Mouse (Mus musculus) cortical plate, adult 2 months (tissue): Measurements from ENCODE around the gene Slc35f3. TPM values are rescaled to one million over a fixed set of nuclear protein-coding genes. Genes with fewer than 3 reads are reported as not detected.
"Not testable (repeated sequence)": the region's sequence is repeated elsewhere in the genome, so short reads cannot be mapped to it uniquely, and the experiment has no call there.

ENCODE experiments used
- H3K27ac ChIP-seq: fragments of 200-500 bp; 2 replicates; pipeline ENCODE4 v1.5.1; 2012; ENCODE audit warnings: low read length, control low read depth, inconsistent platforms; ENCODE audit not compliant: insufficient read depth
- H3K4me1 ChIP-seq: fragments of 200-500 bp; 2 replicates; pipeline ENCODE4 v1.6.1; 2011; ENCODE audit warnings: low read length; ENCODE audit not compliant: control insufficient read depth, insufficient read depth
- H3K4me3 ChIP-seq: fragments of 200-500 bp; 2 replicates; pipeline ENCODE4 v1.5.1; 2011; ENCODE audit warnings: mild to moderate bottlenecking, low read length, control low read depth; ENCODE audit not compliant: insufficient read depth
- CTCF ChIP-seq: fragments of 200-500 bp; IDR thresholded peaks from 2 replicates; pipeline ENCODE4 v1.5.1; 2011; ENCODE audit warnings: mild to moderate bottlenecking, control low read depth, low read length; ENCODE audit not compliant: insufficient read depth; ENCODE audit errors: extremely low read depth
- POLR2A ChIP-seq: fragments of 200-500 bp; IDR thresholded peaks from 2 replicates; pipeline ENCODE4 v1.6.1; 2011; ENCODE audit warnings: mild to moderate bottlenecking, low read length, control low read depth; ENCODE audit not compliant: insufficient read depth; ENCODE audit errors: extremely low read depth
- polyA plus RNA-seq: library from polyadenylated mRNA; depleted of rRNA; stranded (reverse); fragments of >200 nt; gene quantifications from 2 replicates; pipeline ENCODE4 v1.2.3, GENCODE M21; 2012

The Slc35f3 gene
- polyA plus RNA-seq, 1 experiment = 11.7 TPM

DNA sequence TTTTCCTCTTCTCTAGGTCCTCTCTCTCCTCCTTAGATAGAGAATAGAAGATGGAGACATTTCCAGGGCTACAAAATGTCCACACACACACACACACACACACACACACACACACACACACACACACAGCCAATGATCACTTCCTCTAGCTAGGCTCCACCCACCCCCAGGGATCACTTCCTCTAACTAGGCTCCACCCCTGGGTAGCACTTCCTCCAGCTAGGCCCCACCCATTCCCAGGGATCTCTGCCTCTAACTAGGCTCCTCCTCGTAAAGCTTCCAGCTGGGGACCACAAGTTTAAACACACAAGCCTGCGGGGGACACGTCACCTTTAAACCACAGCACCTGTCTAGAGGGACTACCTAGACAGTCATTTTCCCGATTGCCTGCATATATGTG, 89.2 kb downstream of the Slc35f3 start:
- TF ChIP-seq POLR2A (no peak), CTCF (no peak)
- Histone ChIP-seq H3K4me1 (no peaks in the 10 kb centered on the region), H3K4me3 (no peak overlapping the region), H3K27ac (no peak overlapping the region)

DNA sequence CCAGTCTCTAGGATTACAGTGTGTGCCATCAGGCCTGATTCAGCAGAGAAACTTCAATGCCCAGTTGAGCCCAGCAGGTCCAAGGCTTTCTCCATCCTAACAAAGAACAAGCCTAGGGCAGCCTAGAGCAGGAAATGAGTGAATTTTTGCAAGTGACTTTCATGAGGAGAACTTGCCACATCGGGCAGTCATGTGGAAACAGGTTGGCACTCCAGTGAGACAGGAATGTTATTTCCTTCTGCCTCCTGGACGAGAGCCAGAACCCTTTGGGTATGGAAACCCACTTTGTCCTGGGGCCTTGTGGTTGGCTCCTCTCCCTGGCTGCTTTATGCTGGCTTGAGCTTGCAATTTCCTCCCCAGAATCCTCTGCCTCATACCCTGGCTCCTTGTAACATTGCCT, 93.2 kb downstream of the Slc35f3 start:
- Histone ChIP-seq H3K4me3 (no peak overlapping the region), H3K27ac (no peak overlapping the region), H3K4me1 (peaks cover 4% of the 10 kb centered on the region)
- no peak for TF ChIP-seq POLR2A
- TF ChIP-seq CTCF = no peak

DNA sequence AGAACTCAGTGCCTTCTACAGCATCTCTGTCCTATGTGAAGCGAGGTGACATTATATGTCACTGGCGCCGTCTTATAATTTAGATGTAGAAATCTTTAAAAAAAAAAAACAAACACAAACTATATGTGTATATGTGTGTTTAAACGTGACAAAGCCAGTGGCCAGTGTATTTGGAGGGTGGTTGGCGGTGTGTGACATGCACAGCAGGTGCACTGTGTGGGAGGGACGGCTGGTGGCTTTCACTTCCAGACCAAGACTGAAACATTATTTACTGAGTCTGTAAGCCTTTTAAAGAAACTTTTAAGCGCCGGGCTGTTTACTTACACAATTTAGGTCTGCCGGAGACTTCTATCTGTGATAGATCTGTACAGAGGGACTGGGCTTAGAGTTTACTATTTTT, 97.0 kb downstream of the Slc35f3 start:
- H3K4me3 ChIP-seq = no peak overlapping the region
- peaks cover 4% of the 10 kb centered on the region for H3K4me1 ChIP-seq
- H3K27ac ChIP-seq = no peak overlapping the region
- TF ChIP-seq POLR2A = no peak
- no peak for TF ChIP-seq CTCF

DNA sequence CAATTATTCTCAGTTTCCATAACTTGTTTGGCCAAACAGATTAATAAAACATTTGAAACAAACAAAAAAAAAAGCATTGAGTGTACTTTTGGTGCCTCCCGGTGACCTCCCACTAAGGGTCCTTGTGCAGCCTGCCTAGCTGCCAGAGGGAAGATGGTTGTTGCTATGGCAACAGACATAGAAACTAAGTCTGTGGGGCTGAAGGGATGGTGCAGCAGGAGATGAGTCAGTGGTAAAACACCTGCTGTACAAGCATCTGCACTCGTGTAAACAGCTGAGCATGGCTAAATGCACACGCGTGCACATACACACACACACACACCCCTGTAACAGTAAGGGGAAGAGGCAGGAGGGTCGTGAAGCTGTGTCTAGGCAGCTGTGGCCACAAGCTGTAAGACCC, 97.6 kb downstream of the Slc35f3 start:
- no peak overlapping the region for H3K27ac ChIP-seq
- peaks cover 4% of the 10 kb centered on the region for H3K4me1 ChIP-seq
- TF ChIP-seq POLR2A = no peak
- TF ChIP-seq CTCF = no peak

DNA sequence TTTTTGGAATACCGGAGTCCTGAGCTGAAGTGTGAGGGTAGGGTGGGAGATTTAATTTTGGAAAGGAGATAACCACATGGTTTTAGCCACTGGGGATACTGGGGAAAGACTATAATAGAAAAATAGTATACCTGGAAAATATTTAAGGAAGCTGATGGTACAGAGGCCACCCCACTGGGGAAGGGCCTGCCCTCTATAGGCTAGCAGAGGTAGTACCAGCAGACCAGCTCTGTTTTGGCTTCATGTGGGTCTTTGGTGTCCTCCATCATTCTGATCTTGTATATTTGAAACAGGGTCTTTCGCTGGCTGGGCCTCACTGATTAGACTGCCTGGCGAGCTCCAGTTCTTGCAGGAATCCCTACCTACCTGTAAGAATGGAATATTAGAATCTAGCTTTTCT, 100.0 kb downstream of the Slc35f3 start:
- peaks cover 4% of the 10 kb centered on the region for H3K4me1 ChIP-seq
- H3K4me3 ChIP-seq = no peak overlapping the region
- TF ChIP-seq POLR2A = no peak
- peak; percentile 36 for TF ChIP-seq CTCF
- no peak overlapping the region for H3K27ac ChIP-seq

More for the DNA sequence above, 97.6 kb downstream of the Slc35f3 start:
- H3K4me3 ChIP-seq = no peak overlapping the region

DNA sequence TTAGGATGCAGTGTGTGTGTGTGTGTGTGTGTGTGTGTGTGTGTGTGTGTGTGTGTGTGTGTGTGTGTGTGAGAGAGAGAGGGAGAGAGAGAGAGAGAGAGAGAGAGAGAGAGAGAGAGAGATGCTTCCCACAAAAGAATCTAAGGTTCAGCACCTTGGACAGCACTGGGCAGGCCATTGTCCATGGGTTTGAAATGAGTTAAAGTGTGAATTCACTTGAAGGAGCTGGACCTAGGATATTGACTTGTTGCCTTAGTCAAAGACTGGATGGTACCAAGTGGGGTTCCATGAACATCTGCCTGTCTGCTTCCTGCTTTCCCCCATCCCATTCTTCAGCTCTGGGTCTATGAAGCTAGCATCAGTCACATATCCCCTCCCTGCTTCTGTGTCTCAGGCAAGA, 106.2 kb downstream of the Slc35f3 start:
- peak overlapping the region; percentile 88 for H3K27ac ChIP-seq
- not testable (repeated sequence) for H3K4me1 ChIP-seq, H3K4me3 ChIP-seq

DNA sequence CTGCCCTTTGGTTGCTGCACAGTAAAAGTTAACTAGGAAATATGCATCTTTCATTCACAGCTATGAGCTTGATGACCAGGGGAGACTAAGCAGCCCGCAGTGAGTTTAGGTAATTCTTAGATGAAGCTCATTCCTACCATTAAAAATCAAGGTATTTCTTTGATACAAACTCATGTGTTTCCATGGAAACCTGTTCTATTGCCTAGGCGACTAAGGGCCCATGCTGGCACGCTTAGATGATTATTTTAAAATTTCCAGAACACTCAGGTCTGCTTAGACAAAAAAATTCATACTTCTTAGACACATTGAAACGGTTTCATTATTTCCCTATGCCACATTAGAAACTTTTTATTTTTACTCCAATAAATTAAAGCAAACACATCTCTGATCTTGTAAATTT, 106.7 kb downstream of the Slc35f3 start:
- no peak for TF ChIP-seq CTCF
- TF ChIP-seq POLR2A = no peak
- peaks cover 5% of the 10 kb centered on the region for H3K4me1 ChIP-seq

DNA sequence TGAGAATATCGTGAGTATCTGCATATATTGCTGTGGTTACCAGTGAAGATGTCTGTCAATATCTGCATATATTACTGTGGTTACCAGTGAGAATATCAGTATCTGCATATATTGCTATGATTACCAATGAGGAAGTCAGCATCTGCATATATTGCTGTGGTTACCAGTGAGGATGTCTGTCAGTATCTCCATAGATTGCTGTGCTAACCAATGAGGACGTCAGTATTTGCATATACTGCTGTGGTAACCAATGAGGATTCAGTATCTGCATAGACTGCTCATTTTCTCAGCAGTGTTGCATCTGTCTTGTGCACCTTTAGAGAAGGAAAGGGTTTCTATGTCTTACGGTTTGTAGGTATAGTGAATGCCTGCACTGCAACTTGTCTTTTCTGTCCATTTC, 122.5 kb downstream of the Slc35f3 start:
- TF ChIP-seq CTCF (no peak), POLR2A (no peak)

More for the DNA sequence above, 106.7 kb downstream of the Slc35f3 start:
- Histone ChIP-seq H3K27ac (peak overlapping the region; percentile 88; the same call in 1 of the 2 replicates), H3K4me3 (no peak overlapping the region)

DNA sequence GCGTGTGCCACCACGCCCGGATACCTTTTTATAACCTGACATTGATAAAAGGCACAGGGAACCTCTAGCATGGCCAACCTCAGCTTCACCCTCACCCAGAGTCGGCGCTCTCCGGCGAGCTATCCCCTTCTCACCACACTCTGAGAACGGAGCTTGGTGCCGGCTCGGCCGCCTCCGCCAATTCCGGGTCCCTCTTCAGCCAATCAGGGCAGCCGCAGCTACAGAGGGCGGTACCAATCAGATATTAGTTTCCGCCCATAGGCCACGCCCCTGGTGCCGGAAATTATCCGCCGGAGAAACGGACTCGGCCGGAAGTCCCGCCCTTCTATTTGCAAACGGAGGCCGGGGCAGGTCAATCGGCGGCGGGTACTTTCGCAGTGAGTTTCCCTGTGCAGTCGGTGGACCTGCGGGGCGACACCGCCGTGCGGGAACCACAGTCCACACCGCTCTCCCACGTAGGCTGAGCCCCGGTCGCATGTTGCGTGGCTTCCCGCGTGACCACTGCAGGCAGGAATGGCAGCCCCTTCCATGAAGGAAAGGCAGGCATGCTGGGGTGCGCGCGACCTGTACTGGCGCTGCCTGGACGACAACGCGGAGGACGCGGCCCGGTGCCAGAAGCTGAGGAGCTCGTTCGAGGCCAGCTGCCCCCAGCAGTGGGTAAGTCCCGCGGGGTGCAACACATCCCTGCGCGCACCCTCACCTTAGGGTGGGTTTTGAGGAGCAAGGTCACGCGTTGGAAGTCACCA, 124.0 kb downstream of the Slc35f3 start, which contains the start of gene Coa6:
Gene Coa6, plus strand, starts transcription at position 342 of the 746 bp plus-strand sequence.
- TF ChIP-seq POLR2A (peak; percentile 89), CTCF (no peak)
- Histone ChIP-seq H3K27ac (peak within 1 kb of the TSS; percentile 75), H3K4me3 (peak within 1 kb of the TSS; percentile 88)

More for the DNA sequence above, 122.5 kb downstream of the Slc35f3 start:
- Histone ChIP-seq H3K4me3 (no peak overlapping the region), H3K27ac (no peak overlapping the region), H3K4me1 (peaks cover 5% of the 10 kb centered on the region; the same call in 1 of the 2 replicates)

DNA sequence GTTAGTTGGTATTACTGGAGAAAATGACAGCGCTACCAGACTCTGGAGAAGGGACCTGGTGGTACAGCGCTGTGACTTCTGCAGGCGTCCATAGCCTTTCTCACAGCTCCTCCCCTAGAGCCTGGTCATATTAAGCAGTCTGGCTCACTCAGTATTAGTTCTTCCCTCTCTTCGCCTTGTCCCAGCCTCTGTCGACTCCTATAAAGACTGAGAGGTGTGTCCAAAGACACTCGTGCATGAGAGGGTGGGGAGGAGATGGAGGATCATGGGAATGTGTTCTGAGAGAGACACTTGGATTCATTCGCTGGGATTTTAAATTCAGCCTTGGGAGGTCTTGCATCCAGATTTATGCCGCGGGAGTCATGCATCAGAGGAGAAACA, 124.6 kb downstream of the Slc35f3 start:
- TF ChIP-seq CTCF (no peak), POLR2A (no peak)
- H3K4me1 ChIP-seq = peaks cover 5% of the 10 kb centered on the region; the same call in 1 of the 2 replicates
- peak overlapping the region; percentile 75 for H3K27ac ChIP-seq
- peak overlapping the region; percentile 88 for H3K4me3 ChIP-seq

More for the DNA sequence above, 124.0 kb downstream of the Slc35f3 start, which contains the start of gene Coa6:
- H3K4me1 ChIP-seq = peaks cover 5% of the 10 kb centered on the region; the same call in 1 of the 2 replicates
